Mouse (Mus musculus): ENCODE measurements around the gene Scfd2. TPM values are rescaled to one million over a fixed set of nuclear protein-coding genes. Genes with fewer than 3 reads are reported as not detected.

Gene Scfd2
- polyA plus RNA-seq, 1 experiment from 2014 or later, result 15.0 TPM

- peaks cover 14% of the 10 kb centered on the region for H3K4me1 ChIP-seq (ENCODE audit: control insufficient read depth, insufficient read depth, low read length)
- ATAC-seq (replicated peaks; ENCODE audit: extremely low read depth, insufficient read depth, low FRiP score), result peak; percentile 37; the same call in 1 of the 2 replicates
- no peak overlapping the region for H3K4me2 ChIP-seq (ENCODE audit: low read depth, low read length)
- WGBS, result 33% methylated on average over 3 of the region's 3 CpGs
- no peaks in the 10 kb centered on the region for H3K36me3 ChIP-seq (ENCODE audit: control insufficient read depth, insufficient read depth)
- no peak overlapping the region for H3K4me3 ChIP-seq (ENCODE audit: low read length)
- no peak overlapping the region for H3K9ac ChIP-seq (ENCODE audit: low read length)
- H3K9me3 ChIP-seq (replicated peaks; ENCODE audit: control insufficient read depth, low read length), result no peaks in the 10 kb centered on the region
- H3K27ac ChIP-seq (ENCODE audit: low read length), result peak overlapping the region; percentile 69
- no peaks in the 10 kb centered on the region for H3K27me3 ChIP-seq (ENCODE audit: control insufficient read depth, insufficient read depth, low read length)
These were observed 258.2 kb downstream of the Scfd2 start for GRCm38 (mm10) chr5:74273313-74273712.

- H3K9me3 ChIP-seq (replicated peaks; ENCODE audit: control insufficient read depth, low read length), result no peaks in the 10 kb centered on the region
- H3K27ac ChIP-seq (ENCODE audit: low read length), result peak overlapping the region; percentile 53; the same call in 1 of the 2 replicates
- H3K36me3 ChIP-seq (ENCODE audit: control insufficient read depth, insufficient read depth), result no peaks in the 10 kb centered on the region
- peaks cover 32% of the 10 kb centered on the region for H3K4me1 ChIP-seq (ENCODE audit: control insufficient read depth, insufficient read depth, low read length)
- H3K9ac ChIP-seq (ENCODE audit: low read length), result no peak overlapping the region
- 45% methylated on average over 5 of the region's 5 CpGs for WGBS
- no peaks in the 10 kb centered on the region for H3K27me3 ChIP-seq (ENCODE audit: control insufficient read depth, insufficient read depth, low read length)
- H3K4me3 ChIP-seq (ENCODE audit: low read length), result no peak overlapping the region
- H3K4me2 ChIP-seq (ENCODE audit: low read depth, low read length), result no peak overlapping the region
- no peak for ATAC-seq (replicated peaks; ENCODE audit: extremely low read depth, insufficient read depth, low FRiP score)
These were observed 263.7 kb downstream of the Scfd2 start for GRCm38 (mm10) chr5:74267736-74268369.

GRCm38 (mm10) chr5:74267196-74267595 lies 264.4 kb downstream of the Scfd2 start:
- no peak for ATAC-seq (replicated peaks; ENCODE audit: extremely low read depth, insufficient read depth, low FRiP score)
- no peaks in the 10 kb centered on the region for H3K36me3 ChIP-seq (ENCODE audit: control insufficient read depth, insufficient read depth)
- H3K9ac ChIP-seq (ENCODE audit: low read length), result no peak overlapping the region
- no peaks in the 10 kb centered on the region for H3K9me3 ChIP-seq (replicated peaks; ENCODE audit: control insufficient read depth, low read length)
- H3K27me3 ChIP-seq (ENCODE audit: control insufficient read depth, insufficient read depth, low read length), result no peaks in the 10 kb centered on the region
- WGBS, result 29% methylated on average over 1 of the region's 1 CpGs
- peaks cover 37% of the 10 kb centered on the region for H3K4me1 ChIP-seq (ENCODE audit: control insufficient read depth, insufficient read depth, low read length)
- H3K4me3 ChIP-seq (ENCODE audit: low read length), result no peak overlapping the region
- no peak overlapping the region for H3K4me2 ChIP-seq (ENCODE audit: low read depth, low read length)
- no peak overlapping the region; the same call in 1 of the 2 replicates for H3K27ac ChIP-seq (ENCODE audit: low read length)

- H3K27me3 ChIP-seq (ENCODE audit: control insufficient read depth, insufficient read depth, low read length), result no peaks in the 10 kb centered on the region
- H3K36me3 ChIP-seq (ENCODE audit: control insufficient read depth, insufficient read depth), result no peaks in the 10 kb centered on the region
- H3K9ac ChIP-seq (ENCODE audit: low read length), result no peak overlapping the region
- ATAC-seq (replicated peaks; ENCODE audit: extremely low read depth, insufficient read depth, low FRiP score), result no peak
- peaks cover 41% of the 10 kb centered on the region for H3K4me1 ChIP-seq (ENCODE audit: control insufficient read depth, insufficient read depth, low read length)
- H3K4me2 ChIP-seq (ENCODE audit: low read depth, low read length), result no peak overlapping the region
- peak overlapping the region; percentile 48 for H3K27ac ChIP-seq (ENCODE audit: low read length)
- H3K9me3 ChIP-seq (replicated peaks; ENCODE audit: control insufficient read depth, low read length), result no peaks in the 10 kb centered on the region
- WGBS, result 39% methylated on average over 5 of the region's 5 CpGs
- no peak overlapping the region for H3K4me3 ChIP-seq (ENCODE audit: low read length)
These were observed 265.1 kb downstream of the Scfd2 start for GRCm38 (mm10) chr5:74266476-74266819.

- Histone ChIP-seq H3K27me3 (ENCODE audit: control insufficient read depth, insufficient read depth, low read length) (no peaks in the 10 kb centered on the region), H3K4me2 (ENCODE audit: low read depth, low read length) (no peak overlapping the region), H3K9ac (ENCODE audit: low read length) (peak overlapping the region; percentile 7; the same call in 1 of the 2 replicates), H3K4me1 (ENCODE audit: control insufficient read depth, insufficient read depth, low read length) (peaks cover 47% of the 10 kb centered on the region), H3K9me3 (replicated peaks; ENCODE audit: control insufficient read depth, low read length) (no peaks in the 10 kb centered on the region), H3K36me3 (ENCODE audit: control insufficient read depth, insufficient read depth) (no peaks in the 10 kb centered on the region), H3K4me3 (ENCODE audit: low read length) (no peak overlapping the region), H3K27ac (ENCODE audit: low read length) (peak overlapping the region; percentile 48)
- ATAC-seq (replicated peaks; ENCODE audit: extremely low read depth, insufficient read depth, low FRiP score), result no peak
- WGBS, result 55% methylated on average over 13 of the region's 13 CpGs
These were observed 265.7 kb downstream of the Scfd2 start for GRCm38 (mm10) chr5:74265601-74266475.

GRCm38 (mm10) chr5:74265151-74265550 lies 266.4 kb downstream of the Scfd2 start:
- no peaks in the 10 kb centered on the region for H3K27me3 ChIP-seq (ENCODE audit: control insufficient read depth, insufficient read depth, low read length)
- peaks cover 53% of the 10 kb centered on the region for H3K4me1 ChIP-seq (ENCODE audit: control insufficient read depth, insufficient read depth, low read length)
- no peaks in the 10 kb centered on the region for H3K9me3 ChIP-seq (replicated peaks; ENCODE audit: control insufficient read depth, low read length)
- H3K27ac ChIP-seq (ENCODE audit: low read length), result no peak overlapping the region
- no peak overlapping the region for H3K4me3 ChIP-seq (ENCODE audit: low read length)
- WGBS, result 64% methylated on average over 6 of the region's 6 CpGs
- no peak overlapping the region for H3K4me2 ChIP-seq (ENCODE audit: low read depth, low read length)
- ATAC-seq (replicated peaks; ENCODE audit: extremely low read depth, insufficient read depth, low FRiP score), result no peak
- H3K9ac ChIP-seq (ENCODE audit: low read length), result no peak overlapping the region
- H3K36me3 ChIP-seq (ENCODE audit: control insufficient read depth, insufficient read depth), result no peaks in the 10 kb centered on the region

- Histone ChIP-seq H3K9ac (ENCODE audit: low read length) (no peak overlapping the region), H3K4me2 (ENCODE audit: low read depth, low read length) (no peak overlapping the region), H3K27me3 (ENCODE audit: control insufficient read depth, insufficient read depth, low read length) (no peaks in the 10 kb centered on the region), H3K9me3 (replicated peaks; ENCODE audit: control insufficient read depth, low read length) (no peaks in the 10 kb centered on the region), H3K4me1 (ENCODE audit: control insufficient read depth, insufficient read depth, low read length) (peaks cover 57% of the 10 kb centered on the region), H3K27ac (ENCODE audit: low read length) (no peak overlapping the region), H3K36me3 (ENCODE audit: control insufficient read depth, insufficient read depth) (no peaks in the 10 kb centered on the region), H3K4me3 (ENCODE audit: low read length) (no peak overlapping the region)
- WGBS, result 80% methylated on average over 4 of the region's 4 CpGs
- no peak for ATAC-seq (replicated peaks; ENCODE audit: extremely low read depth, insufficient read depth, low FRiP score)
These were observed 267.0 kb downstream of the Scfd2 start for GRCm38 (mm10) chr5:74264541-74264940.

- WGBS, result 46% methylated on average over 6 of the region's 6 CpGs
- H3K4me1 ChIP-seq (ENCODE audit: control insufficient read depth, insufficient read depth, low read length), result peaks cover 46% of the 10 kb centered on the region
- no peaks in the 10 kb centered on the region for H3K9me3 ChIP-seq (replicated peaks; ENCODE audit: control insufficient read depth, low read length)
- 0 out of 2 replicates have a peak, but pooled peaks have one; percentile 4 for ATAC-seq (replicated peaks; ENCODE audit: extremely low read depth, insufficient read depth, low FRiP score)
- H3K27ac ChIP-seq (ENCODE audit: low read length), result peak overlapping the region; percentile 87
- H3K36me3 ChIP-seq (ENCODE audit: control insufficient read depth, insufficient read depth), result no peaks in the 10 kb centered on the region
- peak overlapping the region; percentile 16; the same call in 1 of the 2 replicates for H3K4me2 ChIP-seq (ENCODE audit: low read depth, low read length)
- no peak overlapping the region for H3K4me3 ChIP-seq (ENCODE audit: low read length)
- no peaks in the 10 kb centered on the region for H3K27me3 ChIP-seq (ENCODE audit: control insufficient read depth, insufficient read depth, low read length)
- H3K9ac ChIP-seq (ENCODE audit: low read length), result no peak overlapping the region
These were observed 270.5 kb downstream of the Scfd2 start for GRCm38 (mm10) chr5:74261016-74261415.

GRCm38 (mm10) chr5:74260378-74260809 lies 271.2 kb downstream of the Scfd2 start:
- no peaks in the 10 kb centered on the region for H3K9me3 ChIP-seq (replicated peaks; ENCODE audit: control insufficient read depth, low read length)
- H3K4me2 ChIP-seq (ENCODE audit: low read depth, low read length), result peak overlapping the region; percentile 16
- H3K4me3 ChIP-seq (ENCODE audit: low read length), result no peak overlapping the region
- H3K36me3 ChIP-seq (ENCODE audit: control insufficient read depth, insufficient read depth), result no peaks in the 10 kb centered on the region
- H3K27me3 ChIP-seq (ENCODE audit: control insufficient read depth, insufficient read depth, low read length), result no peaks in the 10 kb centered on the region
- peaks cover 44% of the 10 kb centered on the region for H3K4me1 ChIP-seq (ENCODE audit: control insufficient read depth, insufficient read depth, low read length)
- peak overlapping the region; percentile 87 for H3K27ac ChIP-seq (ENCODE audit: low read length)
- 8% methylated on average over 9 of the region's 9 CpGs for WGBS
- H3K9ac ChIP-seq (ENCODE audit: low read length), result peak overlapping the region; percentile 63
- peak; percentile 65 for ATAC-seq (replicated peaks; ENCODE audit: extremely low read depth, insufficient read depth, low FRiP score)
